Mouse (Mus musculus): ENCODE results near the gene Grid2. TPM values are rescaled to one million over a fixed set of nuclear protein-coding genes. Genes with fewer than 3 reads are reported as not detected.
"Not testable (repeated sequence)": the region's sequence is repeated elsewhere in the genome, so short reads cannot be mapped to it uniquely, and the experiment has no call there.

The Grid2 gene
- total and polyA plus RNA-seq, 2 experiments: not detected

DNA sequence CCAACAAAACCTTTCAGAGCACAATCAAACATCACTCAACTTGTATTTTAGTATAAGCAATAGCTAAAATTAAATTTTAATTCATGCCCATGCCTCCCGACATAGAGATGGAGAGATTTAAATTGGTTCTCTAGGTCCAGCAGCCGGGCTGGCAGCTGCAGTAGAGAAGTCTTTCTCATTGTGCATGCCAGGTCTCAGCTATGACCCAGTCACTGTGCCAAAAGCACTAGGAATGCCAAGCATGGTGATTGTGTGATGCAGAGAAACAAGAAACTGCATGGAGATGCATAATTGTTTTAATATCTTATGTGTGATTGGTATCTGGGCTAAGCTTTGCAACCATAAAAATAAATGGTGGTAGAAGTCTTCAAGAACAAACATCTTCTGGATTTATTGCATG is 276.1 kb downstream of the Grid2 start:
- Histone ChIP-seq H3K79me2 (ENCODE audit: control insufficient read depth, insufficient read depth, low read length) (no peaks in the 10 kb centered on the region), H3K27me3 (ENCODE audit: control insufficient read depth, insufficient read depth, low read length) (no peaks in the 10 kb centered on the region), H3K4me1 (ENCODE audit: control insufficient read depth, insufficient read depth, low read length) (no peaks in the 10 kb centered on the region), H3K4me3 (ENCODE audit: insufficient read depth, low read depth, low read length) (no peak overlapping the region), H3K27ac (replicated peaks; ENCODE audit: insufficient read depth, low read depth, low read length) (no peak overlapping the region), H3K9ac (ENCODE audit: low read depth, low read length) (no peak overlapping the region), H3K36me3 (ENCODE audit: control insufficient read depth, insufficient read depth, low read length) (no peaks in the 10 kb centered on the region)
- 69% methylated on average over 2 of the region's 2 CpGs for WGBS
- TF ChIP-seq CTCF (IDR thresholded peaks at IDR 0.05; ENCODE audit: low read depth, low read length) (no peak), POLR2A (IDR thresholded peaks at IDR 0.05; ENCODE audit: extremely low read depth, insufficient read depth, low read length) (no peak)
- no peak for DNase-seq (ENCODE audit: extremely low read depth, low read depth, low spot score)

DNA sequence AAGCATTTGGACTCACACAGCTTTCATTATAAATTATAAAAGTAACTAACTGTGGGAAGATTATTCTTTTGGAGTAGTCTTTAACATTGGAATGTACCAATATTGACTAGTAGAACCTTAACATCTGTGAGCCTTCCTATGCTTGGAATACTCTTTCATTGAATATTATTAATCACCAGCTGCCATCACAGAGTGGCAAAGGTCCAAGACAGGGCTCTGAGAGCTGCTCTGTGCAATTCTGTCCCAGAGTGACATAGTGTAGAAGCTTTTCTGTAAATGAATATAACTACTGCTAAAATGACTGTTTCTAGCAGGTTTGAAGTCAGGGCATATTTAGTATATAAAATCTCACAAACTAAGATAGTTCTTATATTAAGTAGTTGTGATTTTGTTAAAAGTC is 277.2 kb downstream of the Grid2 start:
- Histone ChIP-seq H3K27ac (replicated peaks; ENCODE audit: insufficient read depth, low read depth, low read length) (no peak overlapping the region), H3K36me3 (ENCODE audit: control insufficient read depth, insufficient read depth, low read length) (no peaks in the 10 kb centered on the region), H3K4me1 (ENCODE audit: control insufficient read depth, insufficient read depth, low read length) (no peaks in the 10 kb centered on the region), H3K4me3 (ENCODE audit: insufficient read depth, low read depth, low read length) (no peak overlapping the region), H3K27me3 (ENCODE audit: control insufficient read depth, insufficient read depth, low read length) (no peaks in the 10 kb centered on the region), H3K79me2 (ENCODE audit: control insufficient read depth, insufficient read depth, low read length) (no peaks in the 10 kb centered on the region), H3K9ac (ENCODE audit: low read depth, low read length) (no peak overlapping the region)
- TF ChIP-seq CTCF (IDR thresholded peaks at IDR 0.05; ENCODE audit: low read depth, low read length) (no peak), POLR2A (IDR thresholded peaks at IDR 0.05; ENCODE audit: extremely low read depth, insufficient read depth, low read length) (no peak)
- no peak for DNase-seq (ENCODE audit: extremely low read depth, low read depth, low spot score)

DNA sequence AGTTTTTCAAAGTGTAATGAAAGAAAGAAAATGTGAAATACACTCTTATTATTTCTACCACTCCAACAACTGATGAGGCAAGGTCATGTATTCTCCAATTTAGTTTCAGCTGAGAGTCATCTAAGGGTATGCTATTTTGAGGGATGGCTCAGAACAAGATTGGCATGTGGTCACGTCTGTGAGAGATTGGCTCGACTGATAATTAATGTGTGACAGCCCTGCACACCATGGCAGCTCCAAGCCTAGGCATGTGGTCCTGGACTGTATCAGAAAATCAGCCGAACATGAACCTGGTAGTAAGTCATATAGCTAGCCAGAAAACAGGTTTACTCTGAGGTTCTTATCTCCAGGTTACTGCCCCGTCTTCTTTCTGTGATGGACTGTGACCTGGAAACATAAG is 292.1 kb downstream of the Grid2 start:
- Histone ChIP-seq H3K4me1 (ENCODE audit: control insufficient read depth, insufficient read depth, low read length) (no peaks in the 10 kb centered on the region; the same call in 1 of the 2 replicates), H3K79me2 (ENCODE audit: control insufficient read depth, insufficient read depth, low read length) (no peaks in the 10 kb centered on the region), H3K27me3 (ENCODE audit: control insufficient read depth, insufficient read depth, low read length) (no peaks in the 10 kb centered on the region), H3K36me3 (ENCODE audit: control insufficient read depth, insufficient read depth, low read length) (no peaks in the 10 kb centered on the region), H3K27ac (replicated peaks; ENCODE audit: insufficient read depth, low read depth, low read length) (no peak overlapping the region), H3K9ac (ENCODE audit: low read depth, low read length) (no peak overlapping the region), H3K4me3 (ENCODE audit: insufficient read depth, low read depth, low read length) (no peak overlapping the region)
- peak; percentile 28 for DNase-seq (ENCODE audit: extremely low read depth, low read depth, low spot score)
- WGBS: 66% methylated on average over 4 of the region's 4 CpGs
- no peak for TF ChIP-seq CTCF (IDR thresholded peaks at IDR 0.05; ENCODE audit: low read depth, low read length)
- no peak for TF ChIP-seq POLR2A (IDR thresholded peaks at IDR 0.05; ENCODE audit: extremely low read depth, insufficient read depth, low read length)

- not testable (repeated sequence) for H3K27me3 ChIP-seq (ENCODE audit: control insufficient read depth, insufficient read depth, low read length); H3K4me3 ChIP-seq (ENCODE audit: insufficient read depth, low read depth, low read length)
Observed at GRCm38 (mm10) chr6:63568741-63569140, 313.1 kb downstream of the Grid2 start.

DNA sequence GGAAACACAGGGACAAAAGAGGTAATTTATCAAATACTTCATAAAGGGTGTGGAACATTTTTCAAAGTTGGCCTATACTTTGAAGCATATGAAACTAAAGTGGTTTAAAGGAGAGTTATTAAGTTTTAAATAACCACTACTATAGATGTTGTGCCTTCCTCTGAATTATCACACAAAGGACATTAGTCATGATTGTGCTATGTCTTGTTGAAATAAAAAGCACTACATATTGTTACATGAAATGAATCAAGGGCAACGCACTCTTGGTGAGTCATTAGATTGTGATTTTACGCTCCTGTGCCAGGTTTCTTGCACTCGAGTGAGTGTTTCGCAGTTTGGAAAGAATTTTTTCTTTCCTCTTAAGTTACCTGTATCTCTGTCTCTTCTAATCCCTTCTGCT is 335.0 kb downstream of the Grid2 start:
- no peak overlapping the region for H3K27ac ChIP-seq (replicated peaks; ENCODE audit: insufficient read depth, low read depth, low read length)
- H3K4me1 ChIP-seq (ENCODE audit: control insufficient read depth, insufficient read depth, low read length): no peaks in the 10 kb centered on the region
- TF ChIP-seq POLR2A (IDR thresholded peaks at IDR 0.05; ENCODE audit: extremely low read depth, insufficient read depth, low read length) (no peak), CTCF (IDR thresholded peaks at IDR 0.05; ENCODE audit: low read depth, low read length) (no peak)
- H3K27me3 ChIP-seq (ENCODE audit: control insufficient read depth, insufficient read depth, low read length): no peaks in the 10 kb centered on the region
- no peak for DNase-seq (ENCODE audit: extremely low read depth, low read depth, low spot score)
- no peak overlapping the region for H3K4me3 ChIP-seq (ENCODE audit: insufficient read depth, low read depth, low read length)
- WGBS: 83% methylated on average over 4 of the region's 4 CpGs
- no peaks in the 10 kb centered on the region for H3K36me3 ChIP-seq (ENCODE audit: control insufficient read depth, insufficient read depth, low read length)
- no peaks in the 10 kb centered on the region for H3K79me2 ChIP-seq (ENCODE audit: control insufficient read depth, insufficient read depth, low read length)
- H3K9ac ChIP-seq (ENCODE audit: low read depth, low read length): no peak overlapping the region

More at GRCm38 (mm10) chr6:63568741-63569140, 313.1 kb downstream of the Grid2 start:
- not testable (repeated sequence) for H3K36me3 ChIP-seq (ENCODE audit: control insufficient read depth, insufficient read depth, low read length); H3K4me1 ChIP-seq (ENCODE audit: control insufficient read depth, insufficient read depth, low read length); DNase-seq (ENCODE audit: extremely low read depth, low read depth, low spot score); H3K79me2 ChIP-seq (ENCODE audit: control insufficient read depth, insufficient read depth, low read length); H3K27ac ChIP-seq (replicated peaks; ENCODE audit: insufficient read depth, low read depth, low read length); H3K9ac ChIP-seq (ENCODE audit: low read depth, low read length)
- WGBS: 73% methylated on average over 1 of the region's 1 CpGs

- no peak for DNase-seq (ENCODE audit: extremely low read depth, low read depth, low spot score)
- no peak overlapping the region for H3K27ac ChIP-seq (replicated peaks; ENCODE audit: insufficient read depth, low read depth, low read length)
- WGBS: 60% methylated on average over 2 of the region's 2 CpGs
- H3K27me3 ChIP-seq (ENCODE audit: control insufficient read depth, insufficient read depth, low read length): no peaks in the 10 kb centered on the region
- H3K9ac ChIP-seq (ENCODE audit: low read depth, low read length): no peak overlapping the region
- no peaks in the 10 kb centered on the region for H3K4me1 ChIP-seq (ENCODE audit: control insufficient read depth, insufficient read depth, low read length)
- no peak overlapping the region for H3K4me3 ChIP-seq (ENCODE audit: insufficient read depth, low read depth, low read length)
- no peaks in the 10 kb centered on the region for H3K36me3 ChIP-seq (ENCODE audit: control insufficient read depth, insufficient read depth, low read length)
- no peak for TF ChIP-seq POLR2A (IDR thresholded peaks at IDR 0.05; ENCODE audit: extremely low read depth, insufficient read depth, low read length)
- TF ChIP-seq CTCF (IDR thresholded peaks at IDR 0.05; ENCODE audit: low read depth, low read length): no peak
- H3K79me2 ChIP-seq (ENCODE audit: control insufficient read depth, insufficient read depth, low read length): no peaks in the 10 kb centered on the region
Observed at GRCm38 (mm10) chr6:63609570-63609969, 353.9 kb downstream of the Grid2 start.
